In the genomic region with DNA sequence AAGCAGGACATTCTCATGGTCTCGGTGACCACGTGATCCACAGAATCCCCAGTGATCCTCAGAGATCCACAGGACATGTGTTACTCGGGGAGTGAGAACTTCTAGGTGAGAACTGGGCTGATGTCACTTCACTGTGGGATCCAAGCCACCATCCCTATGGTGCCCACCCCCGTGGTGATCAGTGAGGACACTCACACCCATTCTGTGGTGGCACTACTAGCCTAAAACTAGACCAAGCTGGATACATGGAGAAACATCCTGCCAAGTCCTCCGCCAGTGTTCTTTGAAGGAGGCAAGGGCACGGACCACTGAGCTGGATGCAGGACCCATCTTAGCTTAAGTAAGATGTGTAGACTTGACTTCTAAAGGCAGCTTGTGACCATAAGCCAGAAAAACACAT, we compare ENCODE assay signal across 31 mouse cellular contexts. TPM values are rescaled to one million over a fixed set of nuclear protein-coding genes. Genes with fewer than 3 reads are reported as not detected.
"Had no signal": no experiment of that assay in that cellular context is flagged by ENCODE, and none has a peak within 500 bp of the region (broad histone marks: within the 10 kb centered on the region; RNA-seq: fewer than 3 reads in every experiment).

No protein-coding gene starts in this region.

- H3K9me3 ChIP-seq: embryonic facial prominence, embryonic 10.5 days; embryonic facial prominence, embryonic 12.5 days; embryonic facial prominence, embryonic 13.5 days; embryonic facial prominence, embryonic 15.5 days; forebrain, embryonic 10.5 days; forebrain, embryonic 12.5 days; forebrain, embryonic 13.5 days; forebrain, embryonic 15.5 days had no signal

- H3K4me3 ChIP-seq: embryonic facial prominence, embryonic 10.5 days; embryonic facial prominence, embryonic 12.5 days; embryonic facial prominence, embryonic 13.5 days; embryonic facial prominence, embryonic 15.5 days; erythroblast, embryonic 14.5 days; forebrain, embryonic 10.5 days; forebrain, embryonic 12.5 days; forebrain, embryonic 13.5 days; forebrain, embryonic 15.5 days; gastrocnemius, adult 2 months had no signal

- H3K9ac ChIP-seq: embryonic facial prominence, embryonic 12.5 days; embryonic facial prominence, embryonic 13.5 days; embryonic facial prominence, embryonic 15.5 days; forebrain, embryonic 12.5 days; forebrain, embryonic 13.5 days; forebrain, embryonic 15.5 days; forebrain, postnatal 0 days had no signal

- H3K27me3 ChIP-seq: embryonic facial prominence, embryonic 12.5 days; embryonic facial prominence, embryonic 13.5 days; embryonic facial prominence, embryonic 15.5 days; forebrain, embryonic 12.5 days; forebrain, embryonic 13.5 days; forebrain, embryonic 15.5 days had no signal

- DNase-seq: cerebellum, adult 18-20 months; cerebellum, adult 2 months; cerebellum, adult 8-10 months; cerebellum, adult 9-10 months; cerebellum, adult 9-11 months; cerebellum, postnatal 10 days; cerebellum, postnatal 14 days; cerebellum, postnatal 25 days; cerebellum, postnatal 36 days; embryo, embryonic 11 days; gastrocnemius, adult 2 months; gastrocnemius, postnatal 10 days; gastrocnemius, postnatal 14 days; gastrocnemius, postnatal 25 days; gastrocnemius, postnatal 36 days; heart, adult 18-20 months had no signal

- H3K27ac ChIP-seq: embryonic facial prominence, embryonic 10.5 days; embryonic facial prominence, embryonic 12.5 days; embryonic facial prominence, embryonic 13.5 days; embryonic facial prominence, embryonic 15.5 days; forebrain, embryonic 10.5 days; forebrain, embryonic 12.5 days; forebrain, embryonic 13.5 days; forebrain, embryonic 15.5 days; gastrocnemius, adult 2 months had no signal

- H3K4me1 ChIP-seq: embryonic facial prominence, embryonic 10.5 days; embryonic facial prominence, embryonic 12.5 days; embryonic facial prominence, embryonic 13.5 days; embryonic facial prominence, embryonic 15.5 days; forebrain, embryonic 10.5 days; forebrain, embryonic 12.5 days; forebrain, embryonic 13.5 days; forebrain, embryonic 15.5 days had no signal

- H3K36me3 ChIP-seq: embryonic facial prominence, embryonic 10.5 days; embryonic facial prominence, embryonic 12.5 days; embryonic facial prominence, embryonic 13.5 days; embryonic facial prominence, embryonic 15.5 days; forebrain, embryonic 10.5 days; forebrain, embryonic 12.5 days; forebrain, embryonic 15.5 days had no signal

- H3K4me2 ChIP-seq: embryonic facial prominence, embryonic 12.5 days; embryonic facial prominence, embryonic 13.5 days; embryonic facial prominence, embryonic 15.5 days; forebrain, embryonic 12.5 days; forebrain, embryonic 13.5 days; forebrain, embryonic 15.5 days had no signal

RNA-seq across cellular contexts. Expression of a gene that starts 53.7 kb away (rescaled TPM):
- total RNA-seq: common myeloid progenitor, adult 5-6 weeks; gastrocnemius, adult 18-20 months; gastrocnemius, adult 2 months; gastrocnemius, adult 8-10 months; gastrocnemius, postnatal 10 days; gastrocnemius, postnatal 25 days; gastrocnemius, postnatal 36 days; gastrocnemius, postnatal 4 days; granulocyte monocyte progenitor cell, adult 5-6 weeks; heart, adult 18-20 months had no signal
- polyA plus RNA-seq: erythroblast, embryonic 14.5 days had no signal
